Mouse (Mus musculus) 416B (cell line): ENCODE measurements around the gene Stxbp3.

Experiments
- DNase-seq: peaks from one replicate; pipeline ENCODE4 v3.0.0; 2011; ENCODE audit warnings: low read depth

Stxbp3 gene

GRCm38 (mm10) chr3:108795554-108796299 lies 44.6 kb downstream of the Stxbp3 start:
- DNase-seq = peak; percentile 46

DNA sequence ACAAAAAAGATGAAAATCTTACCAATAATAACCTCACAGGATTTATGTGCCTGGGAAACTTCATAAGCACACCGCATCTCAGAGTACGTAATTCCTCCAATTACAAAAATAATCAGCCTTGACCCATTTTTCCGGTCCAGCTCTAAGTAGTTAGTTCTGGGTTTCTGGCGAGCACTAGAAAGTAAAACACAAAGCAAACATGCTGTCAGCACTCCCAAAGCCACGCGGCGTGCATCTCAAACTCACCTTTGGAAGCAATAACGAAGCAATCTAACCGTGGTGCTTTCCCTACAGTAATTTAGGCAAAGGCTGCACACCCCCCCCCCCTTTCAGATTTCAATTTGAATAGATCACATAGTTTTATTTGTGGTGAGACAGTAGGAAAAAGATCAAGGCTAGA lies 45.5 kb downstream of the Stxbp3 start:
- no peak for DNase-seq

DNA sequence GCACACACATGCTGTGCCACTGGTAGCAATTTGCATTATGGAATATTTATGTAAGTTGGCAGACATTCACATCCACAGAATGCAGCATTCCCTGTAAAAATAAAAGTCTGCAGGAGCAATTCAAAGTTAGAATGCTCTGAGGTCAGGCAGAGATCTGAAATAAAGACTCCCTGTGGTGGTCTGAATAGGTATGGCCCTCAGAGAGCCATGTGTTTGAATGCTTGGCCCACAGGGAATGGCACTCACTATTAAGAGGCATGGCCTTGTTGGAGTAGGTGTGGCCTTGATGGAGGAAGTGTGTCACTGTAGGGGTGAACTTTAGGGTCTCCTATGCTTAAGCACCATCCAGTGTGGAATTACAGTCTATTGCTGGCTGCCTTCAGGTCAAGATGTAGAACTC lies 47.9 kb downstream of the Stxbp3 start:
- no peak for DNase-seq

GRCm38 (mm10) chr3:108791054-108791706 lies 49.1 kb downstream of the Stxbp3 start:
- no peak for DNase-seq

GRCm38 (mm10) chr3:108790499-108790898 lies 49.8 kb downstream of the Stxbp3 start:
- DNase-seq = no peak

GRCm38 (mm10) chr3:108789299-108789698 lies 51.0 kb downstream of the Stxbp3 start:
- DNase-seq = no peak

DNA sequence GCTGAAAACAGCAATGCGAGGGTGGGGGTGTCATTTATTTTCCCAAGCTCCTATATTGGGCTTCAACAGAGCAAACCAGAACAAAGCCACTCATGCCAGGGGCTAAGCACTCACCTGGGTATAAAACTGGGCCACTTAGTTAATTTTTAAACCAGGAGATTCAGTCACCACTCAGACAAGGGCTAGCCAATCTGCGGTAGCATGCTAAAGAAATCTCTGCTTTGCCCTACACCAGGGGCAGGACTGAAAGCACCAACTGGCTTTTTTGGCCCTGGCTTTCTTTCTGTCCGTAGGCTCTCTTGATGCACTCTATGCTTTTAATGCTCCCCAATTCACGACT lies 51.9 kb downstream of the Stxbp3 start:
- no peak for DNase-seq

DNA sequence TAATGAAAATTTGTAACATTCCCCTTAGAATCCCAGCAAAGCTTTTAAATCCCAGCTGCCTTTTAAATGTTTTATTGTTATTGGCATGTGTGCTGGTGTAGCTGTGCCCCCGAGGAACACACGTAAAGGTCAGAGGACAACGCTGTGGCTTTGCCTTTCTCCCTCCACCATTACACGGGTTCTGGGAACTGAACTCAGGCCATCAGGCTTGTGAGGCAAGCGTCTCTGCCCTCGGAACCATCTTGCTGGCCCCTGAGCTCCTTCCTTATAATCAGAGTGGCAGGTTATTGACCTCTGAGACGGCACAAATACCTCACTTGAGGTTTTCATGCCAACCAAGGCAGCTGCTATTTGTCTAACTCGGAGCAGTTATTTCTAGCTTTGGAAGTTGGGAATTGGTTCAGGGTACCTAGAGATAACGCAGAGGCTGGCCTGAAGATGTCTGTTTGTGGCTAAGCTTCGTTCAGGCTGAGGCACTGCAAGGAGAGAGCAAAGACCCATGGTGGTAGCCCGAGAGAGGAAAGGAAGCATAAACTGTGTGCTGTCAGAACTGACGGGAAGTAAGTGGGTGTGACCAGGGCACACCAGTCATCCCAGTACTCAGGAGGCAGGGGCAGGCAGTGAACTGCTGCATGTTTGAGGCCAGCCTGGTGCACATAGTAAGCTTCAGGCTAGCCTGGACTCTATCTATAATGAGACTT lies 52.4 kb downstream of the Stxbp3 start:
- DNase-seq = no peak

GRCm38 (mm10) chr3:108786520-108786919 lies 53.8 kb downstream of the Stxbp3 start:
- DNase-seq = no peak

DNA sequence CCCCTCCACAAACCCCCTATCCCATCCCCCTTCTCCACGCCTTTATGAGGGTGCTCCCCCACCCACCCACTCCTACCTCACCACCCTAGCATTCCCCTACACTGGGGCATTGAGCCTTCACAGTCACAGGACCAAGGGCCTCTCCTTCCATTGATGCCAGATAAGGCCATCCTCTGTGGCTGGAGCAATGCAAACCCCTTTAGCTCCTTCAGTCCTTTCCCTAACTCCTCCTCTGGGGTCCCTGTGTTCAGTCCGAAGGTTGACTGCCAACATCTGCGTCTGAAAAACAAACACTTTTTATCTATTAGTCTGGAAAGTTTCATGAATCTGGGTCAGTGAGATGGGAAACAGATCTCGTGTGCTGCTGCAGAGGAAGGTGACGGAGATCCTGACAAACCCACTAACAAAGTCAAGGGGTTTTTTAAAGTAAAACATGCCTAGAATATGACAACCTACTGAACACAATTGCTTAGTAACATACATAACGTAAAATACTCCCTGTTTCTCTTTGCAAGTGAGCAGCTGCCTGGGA lies 57.9 kb downstream of the Stxbp3 start:
- no peak for DNase-seq

DNA sequence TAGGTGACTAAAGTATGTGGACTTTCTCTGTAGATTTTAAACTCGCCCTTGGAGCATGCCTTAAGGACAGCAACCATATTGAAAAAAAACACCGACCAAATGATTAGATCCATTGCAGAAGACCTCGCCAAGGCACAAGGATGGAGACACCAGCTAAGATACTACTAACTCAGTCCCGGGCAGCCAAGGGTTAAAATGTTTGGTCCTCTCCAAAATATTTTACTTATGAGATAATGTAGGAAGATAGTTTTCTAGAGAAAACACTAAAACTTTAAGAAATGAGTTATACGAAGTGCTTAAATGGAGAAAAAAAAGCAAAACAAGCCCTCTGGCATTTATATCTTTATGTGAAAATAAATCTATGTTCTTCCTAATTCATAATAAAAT lies 58.4 kb downstream of the Stxbp3 start:
- DNase-seq = no peak

- DNase-seq = peak; percentile 81
These were observed 59.0 kb downstream of the Stxbp3 start for GRCm38 (mm10) chr3:108781238-108781883.

DNA sequence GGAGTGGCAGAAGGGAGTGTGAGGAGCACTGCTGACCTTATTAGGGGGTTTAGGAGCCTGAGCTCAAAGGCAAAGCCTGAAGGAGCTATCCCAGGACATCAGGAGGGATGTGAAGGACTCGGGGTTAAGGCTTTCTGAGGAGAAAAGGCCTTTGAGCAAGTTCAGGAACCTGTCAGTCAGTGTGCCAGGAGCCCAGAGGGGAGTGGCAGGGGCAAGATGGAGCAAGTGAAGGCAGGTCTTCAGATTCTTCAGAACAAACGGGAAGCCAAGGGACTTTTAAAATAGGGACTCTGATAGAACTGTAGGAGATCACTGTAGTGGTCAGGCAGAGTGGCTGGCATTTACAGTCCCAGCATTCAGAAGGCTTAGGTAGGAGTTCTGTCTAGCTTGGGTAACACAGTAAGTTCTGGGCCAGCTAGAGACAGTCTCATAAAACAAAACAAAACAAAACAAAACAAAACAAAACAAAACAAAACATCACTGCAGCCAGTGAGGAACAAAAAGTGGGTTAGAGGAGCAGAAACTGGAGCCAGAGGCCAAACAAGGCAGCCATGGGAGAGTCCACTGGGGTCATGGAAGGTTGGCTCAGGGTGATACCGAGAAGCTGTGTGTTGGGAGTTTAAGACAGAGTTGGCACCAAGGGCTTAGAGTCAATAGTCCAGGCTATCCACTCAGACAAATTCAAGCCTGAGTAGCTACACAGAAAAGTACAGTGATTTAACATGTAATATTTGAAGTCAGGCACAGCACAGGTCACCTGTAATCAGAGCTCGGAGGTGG lies 61.4 kb downstream of the Stxbp3 start:
- no peak for DNase-seq

- DNase-seq = peak; percentile 40
These were observed 67.5 kb downstream of the Stxbp3 start for GRCm38 (mm10) chr3:108772811-108773210.

DNA sequence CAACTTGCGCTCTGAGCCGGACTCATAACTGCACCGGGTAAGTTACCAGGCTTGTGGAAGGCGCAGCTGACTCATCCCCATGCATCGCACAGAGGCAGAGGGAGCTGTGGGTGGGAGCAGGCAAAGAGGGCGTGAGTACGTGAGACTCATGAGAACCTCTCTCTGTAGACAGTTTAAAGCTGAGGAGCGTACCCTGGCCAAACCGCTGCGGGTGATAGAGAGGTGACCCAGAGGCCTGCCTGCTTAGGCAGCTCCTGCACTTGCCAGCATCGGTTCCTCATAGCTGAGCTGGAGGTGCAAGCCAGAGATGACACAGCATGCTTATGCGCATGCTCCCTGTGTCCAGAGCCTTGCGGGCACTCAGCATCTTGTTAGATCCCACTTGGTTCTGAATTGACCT lies 68.1 kb downstream of the Stxbp3 start:
- DNase-seq = no peak

DNA sequence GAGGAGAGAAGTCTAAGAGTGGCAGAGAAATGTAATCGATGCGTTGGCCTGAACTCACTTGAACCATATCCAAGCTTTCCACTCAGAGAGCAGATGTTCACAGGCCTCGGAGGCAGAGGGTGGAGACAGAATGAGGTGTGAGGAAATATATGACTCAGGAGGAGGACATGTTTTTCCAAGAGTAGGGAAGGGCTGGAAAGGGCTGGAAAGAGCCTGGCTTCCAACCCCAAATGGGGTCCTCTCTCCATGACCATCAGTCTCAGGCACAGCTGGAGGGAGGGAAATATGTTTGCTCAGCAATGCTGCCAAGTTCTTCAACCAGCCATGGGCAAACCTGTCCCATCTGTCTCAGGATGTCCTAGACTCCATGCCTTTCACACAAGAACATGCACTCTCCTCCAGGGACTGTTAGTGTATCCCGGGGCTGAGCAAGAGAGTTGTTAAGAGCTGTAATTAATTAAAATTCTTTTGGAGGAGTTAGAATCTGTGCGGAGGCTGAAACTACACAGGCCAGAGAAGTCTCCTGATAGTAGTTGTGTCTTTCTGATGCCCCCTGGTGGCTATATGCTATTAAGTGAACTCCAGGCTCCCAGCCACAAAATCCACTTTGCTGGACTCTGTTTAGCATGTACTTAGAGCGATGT lies 69.5 kb downstream of the Stxbp3 start:
- DNase-seq = peak; percentile 81

GRCm38 (mm10) chr3:108769547-108769946 lies 70.8 kb downstream of the Stxbp3 start:
- DNase-seq = no peak

- peak; percentile 94 for DNase-seq
These were observed 72.9 kb downstream of the Stxbp3 start for GRCm38 (mm10) chr3:108767416-108767815.

GRCm38 (mm10) chr3:108766943-108767342 lies 73.4 kb downstream of the Stxbp3 start:
- peak; percentile 73 for DNase-seq

GRCm38 (mm10) chr3:108765476-108765875 lies 74.8 kb downstream of the Stxbp3 start:
- no peak for DNase-seq

- peak; percentile 84 for DNase-seq
These were observed 75.3 kb downstream of the Stxbp3 start for GRCm38 (mm10) chr3:108764976-108765375.
